Mouse (Mus musculus) urinary bladder, postnatal 4 days (tissue): Measurements from ENCODE around the gene Fut8.

Experiments
- DNase-seq, 2 experiments: peaks; one replicate each; pipeline ENCODE4 v3.0.0; 2021 to 2022; ENCODE audit warnings: low spot score in 2 of 2

Fut8 gene

GRCm38 (mm10) chr12:77237950-77238530 is at the start of gene Fut8:
Gene Fut8, plus strand, starts transcription at chr12:77238125.
- peak; percentile 84 to 88 for DNase-seq

DNA sequence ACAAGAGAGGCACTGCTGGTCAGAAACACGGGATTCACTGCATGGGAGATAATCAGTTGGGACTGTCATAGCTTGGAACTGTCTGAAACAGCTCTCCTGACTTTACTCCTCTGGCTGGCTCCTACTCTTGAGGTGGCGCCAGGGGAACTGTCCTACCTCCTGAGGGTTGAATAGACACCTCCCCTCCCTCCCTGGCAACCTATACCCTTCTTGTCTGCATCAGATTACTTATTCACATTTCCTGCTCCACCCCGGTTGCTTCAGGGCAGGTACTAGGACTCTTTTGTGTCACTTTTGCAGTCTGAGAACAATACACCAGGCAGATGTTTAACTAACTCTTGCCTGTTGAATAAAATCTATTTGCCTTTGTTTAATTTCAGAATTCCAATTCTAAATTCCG is 48.8 kb upstream of the Fut8 start:
- no peak for DNase-seq

DNA sequence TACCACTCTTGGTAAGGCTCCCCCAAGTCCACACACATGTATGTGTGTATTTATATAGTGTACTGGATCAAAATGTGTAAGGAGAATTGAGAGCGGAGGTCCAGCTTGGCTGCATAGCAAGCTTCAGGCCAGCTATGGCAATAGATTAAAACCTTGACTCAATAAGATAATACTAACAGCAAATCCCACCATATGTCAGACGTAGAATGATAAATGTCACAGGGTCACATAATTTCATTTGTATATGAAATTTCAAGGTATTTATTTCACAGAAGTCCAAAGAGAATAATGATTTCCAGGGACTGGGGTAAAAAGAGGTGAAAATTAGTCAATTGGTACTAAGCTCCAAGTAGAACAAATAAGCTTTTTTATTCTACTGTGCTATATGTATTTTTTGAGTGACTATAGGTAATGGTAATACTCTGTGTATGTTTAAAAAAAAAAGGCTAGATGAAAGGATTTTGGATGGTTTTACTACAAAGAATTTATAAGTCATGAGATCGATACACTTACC is 47.9 kb upstream of the Fut8 start:
- no peak for DNase-seq

DNA sequence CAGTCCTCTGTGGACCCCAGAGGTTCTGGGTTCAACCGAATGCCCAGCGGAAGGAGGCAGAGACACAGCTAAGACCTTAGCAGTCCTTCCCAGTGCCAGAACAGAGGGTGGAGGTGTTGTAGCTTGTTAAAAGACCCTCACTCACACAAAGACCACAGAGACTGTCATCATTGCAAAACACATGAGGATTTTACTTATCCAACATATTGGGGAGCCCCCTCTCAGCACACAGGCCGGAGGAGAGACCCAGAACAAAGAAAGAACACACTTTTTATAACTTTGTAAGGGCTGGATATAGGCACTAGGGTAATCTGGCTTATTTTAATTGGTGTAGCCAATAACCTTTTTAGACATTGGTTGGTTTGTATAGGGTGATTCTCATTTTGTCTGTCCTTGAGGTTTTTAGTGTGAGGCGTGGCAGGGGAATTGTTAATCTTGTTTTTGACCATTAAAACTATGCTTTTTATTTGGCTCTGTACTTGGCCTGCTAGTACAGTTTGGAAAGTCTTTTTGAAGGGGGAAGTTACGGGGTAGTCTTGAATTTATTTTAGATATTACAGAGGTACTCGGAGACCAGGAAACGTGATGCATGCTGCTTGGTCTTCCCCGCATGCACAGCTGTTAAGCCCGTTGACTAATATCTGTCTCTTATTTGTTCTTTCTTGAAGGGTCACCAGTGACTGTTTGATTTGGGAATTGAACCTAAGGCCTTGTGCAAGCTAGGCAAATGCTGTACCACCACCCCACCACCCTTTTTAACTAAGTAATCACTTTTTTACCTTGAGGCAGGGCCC is 46.2 kb upstream of the Fut8 start:
- DNase-seq: no peak

DNA sequence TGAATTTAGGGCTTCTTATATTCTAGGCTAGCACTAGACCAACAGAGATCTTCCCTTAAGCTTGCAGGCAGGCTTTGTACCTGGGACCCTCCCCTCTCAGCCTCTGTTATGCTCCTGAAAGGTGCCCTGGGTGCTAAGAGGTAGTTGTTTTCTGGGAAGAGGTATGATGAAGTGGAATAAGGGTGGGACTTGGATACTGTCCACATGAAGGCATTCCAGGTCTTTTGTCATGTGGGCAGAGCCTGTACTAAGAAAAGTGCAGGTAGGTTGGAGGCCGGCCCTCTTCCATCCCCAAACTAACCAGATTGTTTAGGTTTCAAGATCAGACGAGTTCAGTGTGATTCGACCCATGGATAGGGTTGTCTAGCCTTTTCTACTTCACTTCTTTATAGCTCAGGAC is 45.2 kb upstream of the Fut8 start:
- DNase-seq: no peak

DNA sequence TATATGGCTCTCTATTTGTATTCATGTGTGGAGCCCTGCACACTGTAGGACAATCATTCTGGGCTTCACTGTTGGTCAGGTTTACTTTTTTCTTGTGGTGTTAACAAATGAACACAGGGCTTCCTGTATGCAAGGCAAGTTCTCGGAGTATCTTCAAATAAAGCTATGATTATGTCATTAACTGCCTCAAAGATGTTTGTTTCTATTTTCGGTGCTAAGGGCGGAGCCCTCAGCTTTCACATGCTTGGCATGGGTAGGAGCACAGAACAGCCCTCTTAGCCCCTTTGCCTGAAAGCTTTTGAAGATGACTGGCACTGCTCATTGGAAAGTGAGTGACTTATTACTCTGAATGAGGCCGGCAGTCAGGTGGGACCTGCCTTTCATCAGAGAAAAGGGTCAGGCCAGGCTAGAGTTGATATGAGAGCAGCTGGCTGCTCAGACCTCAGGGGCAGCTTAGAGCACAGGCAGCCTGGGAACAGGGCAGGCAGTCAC is 44.7 kb upstream of the Fut8 start:
- DNase-seq: no peak

GRCm38 (mm10) chr12:77195044-77195443 is 42.9 kb upstream of the Fut8 start:
- DNase-seq: no peak

DNA sequence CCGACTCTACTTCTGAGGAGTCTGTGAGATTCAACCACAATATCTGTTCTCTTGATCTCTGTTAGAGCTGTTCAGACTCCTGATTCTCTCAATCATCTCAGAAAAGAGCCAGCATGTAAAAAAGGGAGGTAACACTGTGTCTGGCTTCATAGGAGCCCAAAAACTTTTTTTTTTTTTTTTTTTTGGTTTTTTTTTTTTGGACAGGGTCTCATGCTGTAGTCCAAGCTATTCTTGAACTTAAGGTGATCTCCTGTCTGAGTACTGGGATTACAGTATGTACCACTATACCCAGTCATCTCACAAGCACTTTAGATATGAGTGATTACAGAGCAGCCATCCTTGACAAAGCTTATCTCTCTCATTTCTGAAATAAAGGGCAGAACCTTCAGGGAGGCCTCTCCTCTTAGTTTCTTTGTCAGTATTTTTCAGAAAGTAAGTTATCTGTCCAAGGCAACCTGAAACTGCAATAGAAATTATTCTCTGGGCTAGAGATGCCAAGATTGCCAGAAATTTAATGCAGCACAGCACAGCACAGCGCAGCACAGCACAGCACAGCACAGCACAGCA is 41.3 kb upstream of the Fut8 start:
- DNase-seq: no peak

- no peak for DNase-seq
Observed at GRCm38 (mm10) chr12:77197121-77197599, 40.8 kb upstream of the Fut8 start.

GRCm38 (mm10) chr12:77198253-77198652 is 39.7 kb upstream of the Fut8 start:
- no peak for DNase-seq

DNA sequence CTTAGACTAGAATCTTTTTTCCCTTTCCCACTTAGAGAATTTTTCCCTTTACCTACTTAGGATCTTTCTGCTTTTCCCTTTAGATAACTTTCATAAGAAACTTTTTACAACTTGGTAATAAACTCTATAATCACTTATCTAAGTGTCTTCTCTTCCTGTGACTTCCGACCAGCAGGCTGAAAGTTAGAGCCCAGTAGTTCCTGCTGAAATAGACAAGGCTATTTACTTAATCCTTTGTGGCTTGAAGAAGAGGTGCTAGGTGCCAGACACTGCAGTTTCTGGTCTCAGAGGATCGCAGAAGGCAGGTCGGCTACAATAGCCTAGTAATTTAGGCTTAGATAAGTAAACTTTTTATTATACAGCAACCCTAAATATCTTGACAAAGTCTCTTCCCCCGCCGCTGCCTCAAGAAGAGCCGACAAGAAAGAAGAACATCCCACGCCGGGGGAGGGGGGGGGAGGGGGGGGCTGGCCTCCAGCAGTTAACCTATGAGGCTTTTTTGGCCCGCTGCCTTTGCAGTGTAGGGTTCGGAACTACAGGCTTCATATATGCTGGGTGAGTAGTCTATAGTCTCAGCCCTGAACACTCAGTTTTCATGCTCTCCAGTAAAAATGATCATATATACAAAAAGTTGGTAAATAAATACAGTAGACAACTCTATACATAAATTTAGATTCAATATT is 36.3 kb upstream of the Fut8 start:
- DNase-seq: no peak

DNA sequence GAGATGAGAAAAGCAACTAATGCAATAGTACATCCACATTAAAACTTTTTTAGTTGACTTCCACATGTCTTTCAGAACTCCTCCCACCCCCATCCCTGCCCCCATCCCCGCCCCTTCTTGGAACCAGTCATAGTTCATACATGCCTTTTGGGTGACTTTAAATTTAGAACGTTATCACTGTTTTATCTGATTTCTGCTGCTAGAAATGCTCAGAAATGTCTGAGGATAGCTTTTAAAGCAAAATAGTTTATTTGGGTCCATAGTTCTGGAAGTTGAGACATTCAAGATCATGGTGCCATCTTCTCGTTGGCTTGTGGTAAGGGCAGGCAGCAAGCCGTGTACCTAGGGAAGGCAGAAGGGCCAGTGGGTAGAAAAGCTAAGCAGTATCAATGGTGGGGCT is 34.8 kb upstream of the Fut8 start:
- no peak for DNase-seq

- DNase-seq: no peak
Observed at GRCm38 (mm10) chr12:77206852-77207251, 31.1 kb upstream of the Fut8 start.

GRCm38 (mm10) chr12:77208056-77208455 is 29.9 kb upstream of the Fut8 start:
- no peak for DNase-seq

DNA sequence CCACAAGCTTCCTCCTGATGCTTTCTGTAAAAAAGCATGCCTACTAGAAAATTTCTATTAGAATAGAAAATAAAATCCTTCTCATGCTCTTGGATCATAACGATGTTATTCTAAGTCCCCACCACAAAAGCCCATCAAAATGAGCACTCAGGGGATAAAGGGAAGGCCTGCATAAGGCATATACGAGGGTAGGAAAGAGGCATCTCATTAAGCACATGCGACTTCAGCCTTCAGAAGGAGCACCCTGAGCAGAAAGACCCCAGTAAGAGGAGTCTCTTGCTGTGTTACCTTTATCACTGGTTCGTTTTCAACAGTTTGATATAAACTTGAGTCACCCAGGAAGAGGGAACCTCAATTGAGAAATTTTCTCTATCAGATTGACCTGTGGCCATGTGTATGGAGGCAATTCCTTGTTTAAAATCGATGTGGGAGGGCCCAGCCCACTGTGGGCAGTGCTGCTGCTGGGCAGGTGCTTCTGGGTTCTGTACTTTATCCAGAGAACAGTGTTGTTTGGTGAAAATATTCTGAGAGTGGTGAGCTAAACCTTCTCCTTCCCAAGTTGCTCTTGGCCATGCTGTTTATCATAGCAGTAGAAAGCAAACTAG is 29.2 kb upstream of the Fut8 start:
- no peak for DNase-seq

GRCm38 (mm10) chr12:77211695-77212208 is 26.2 kb upstream of the Fut8 start:
- no peak for DNase-seq

- DNase-seq: no peak
Observed at GRCm38 (mm10) chr12:77213896-77214564, 23.9 kb upstream of the Fut8 start.

DNA sequence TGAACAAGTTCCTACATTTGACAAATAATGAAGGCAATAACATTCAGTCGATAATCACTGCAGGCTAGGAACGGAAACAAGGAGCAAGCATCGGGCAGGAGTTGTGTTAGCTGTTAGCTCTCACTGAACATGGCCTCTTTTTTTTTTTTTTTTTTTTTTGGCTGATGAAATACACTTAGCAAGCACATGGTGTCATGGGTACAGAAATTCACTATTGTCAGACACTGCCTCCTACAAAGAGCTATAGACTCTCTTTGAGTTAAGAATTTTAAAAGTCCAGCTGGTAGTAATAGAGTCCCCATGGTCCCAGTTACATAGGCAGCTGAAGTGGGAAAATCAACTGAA is 23.4 kb upstream of the Fut8 start:
- DNase-seq: no peak

- DNase-seq: no peak
Observed at GRCm38 (mm10) chr12:77216511-77217192, 21.3 kb upstream of the Fut8 start.

DNA sequence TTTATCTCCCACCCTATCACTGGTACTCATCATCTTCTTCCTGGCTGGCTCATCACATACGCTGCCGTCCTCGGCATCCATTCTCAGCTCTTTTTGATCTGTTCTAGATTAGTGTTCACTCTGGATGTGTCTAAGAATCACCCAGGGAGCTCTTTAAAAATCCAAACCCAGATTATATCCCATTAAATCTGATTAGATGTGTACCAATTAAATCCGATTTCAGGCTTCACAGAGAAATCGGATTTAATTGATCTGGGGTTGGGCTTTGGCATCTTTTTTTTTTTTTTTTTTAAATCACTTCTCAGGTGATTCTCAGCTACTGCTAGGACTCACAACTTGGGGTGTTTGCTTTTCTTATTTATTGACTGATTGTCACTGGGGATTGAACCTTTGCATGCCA is 17.3 kb upstream of the Fut8 start:
- no peak for DNase-seq
